Mouse (Mus musculus): ENCODE measurements around the gene Fam193a. TPM values are rescaled to one million over a fixed set of nuclear protein-coding genes. Genes with fewer than 3 reads are reported as not detected.
A peak's percentile ranks its signal among the peaks of the same experiment; 100 is the strongest.

Fam193a gene
- polyA plus RNA-seq, 1 experiment from 2014 or later: 6.7 TPM

DNA sequence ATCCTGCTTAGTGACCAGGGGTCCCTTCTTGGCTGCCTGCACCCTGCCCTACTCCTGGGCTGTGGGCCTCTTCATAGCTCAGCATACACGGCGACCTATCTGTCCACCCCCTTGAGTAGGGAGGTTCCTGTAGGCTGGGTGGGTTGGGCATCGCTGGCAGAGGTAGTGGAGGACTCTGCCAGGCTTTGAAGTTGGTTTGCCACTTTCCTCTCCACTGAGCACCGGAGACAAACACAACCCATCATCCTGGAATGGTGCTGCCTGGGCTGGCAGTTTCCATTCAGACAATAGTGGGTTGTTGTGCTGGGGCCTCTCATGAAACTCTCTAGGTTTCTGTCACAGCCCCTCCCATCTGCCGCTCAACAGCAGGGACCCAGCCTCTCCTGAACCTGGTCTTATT, 160.4 kb downstream of the Fam193a start:
- peak; percentile 5; the same call in 1 of the 2 replicates for ATAC-seq
- Histone ChIP-seq H3K27me3 (replicated peaks; ENCODE audit: control insufficient read depth, insufficient read depth, low read length) (no peaks in the 10 kb centered on the region), H3K27ac (ENCODE audit: low read length) (peak overlapping the region; percentile 37), H3K9me3 (ENCODE audit: control insufficient read depth, low read length) (no peaks in the 10 kb centered on the region), H3K4me1 (ENCODE audit: control insufficient read depth, insufficient read depth, low read length) (peaks cover 11% of the 10 kb centered on the region; the same call in 1 of the 2 replicates), H3K4me2 (ENCODE audit: low read depth, low read length) (no peak overlapping the region), H3K9ac (ENCODE audit: low read depth, low read length) (no peak overlapping the region), H3K36me3 (ENCODE audit: control insufficient read depth, insufficient read depth, low read length) (no peaks in the 10 kb centered on the region), H3K4me3 (ENCODE audit: low read length) (no peak overlapping the region)
- 70% methylated on average over 5 of the region's 5 CpGs for WGBS

DNA sequence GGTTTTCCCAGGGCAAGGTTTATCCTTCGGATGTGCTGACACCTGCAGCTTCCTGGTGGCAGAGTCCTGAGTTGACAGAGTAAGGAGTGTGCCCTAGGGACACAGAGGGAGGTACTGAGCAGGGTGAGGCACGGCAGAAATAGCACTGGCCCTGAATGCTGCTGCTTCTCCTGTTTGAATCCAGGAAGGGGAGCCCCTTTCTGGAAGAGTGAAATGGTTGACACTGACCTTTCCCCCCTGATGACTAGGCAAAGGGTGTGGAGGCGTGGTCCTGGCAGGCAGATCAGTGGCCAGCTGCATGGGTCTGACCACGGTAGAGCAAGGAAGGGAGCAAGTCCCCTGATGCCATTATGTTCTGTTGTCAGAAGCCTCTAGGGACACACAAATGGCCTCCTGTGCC, 161.0 kb downstream of the Fam193a start:
- H3K27ac ChIP-seq (ENCODE audit: low read length): peak overlapping the region; percentile 37
- ATAC-seq: peak; percentile 84

DNA sequence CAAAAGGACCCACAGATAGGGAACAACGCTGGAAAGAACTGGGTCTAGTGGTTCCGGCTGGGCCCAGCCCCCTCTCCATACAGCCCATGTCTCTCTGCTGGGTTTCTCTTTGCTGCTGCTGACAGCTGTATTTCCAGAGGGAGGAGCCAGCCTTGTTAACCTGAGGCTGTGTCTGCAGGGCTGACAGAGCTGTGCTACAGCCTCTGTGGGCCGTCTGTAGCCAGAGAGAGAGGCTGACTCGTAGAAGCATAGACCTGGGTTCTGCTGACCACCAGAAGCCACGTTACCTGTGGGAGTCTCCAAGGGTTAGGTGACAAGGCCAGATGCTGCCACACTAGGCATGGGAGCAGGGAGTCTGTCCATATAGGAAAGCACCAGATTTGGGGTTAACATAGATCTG, 163.3 kb downstream of the Fam193a start:
- no peak overlapping the region for H3K4me3 ChIP-seq (ENCODE audit: low read length)
- no peaks in the 10 kb centered on the region for H3K27me3 ChIP-seq (replicated peaks; ENCODE audit: control insufficient read depth, insufficient read depth, low read length)
- no peaks in the 10 kb centered on the region for H3K9me3 ChIP-seq (ENCODE audit: control insufficient read depth, low read length)
- no peak overlapping the region for H3K4me2 ChIP-seq (ENCODE audit: low read depth, low read length)
- no peaks in the 10 kb centered on the region for H3K36me3 ChIP-seq (ENCODE audit: control insufficient read depth, insufficient read depth, low read length)
- H3K4me1 ChIP-seq (ENCODE audit: control insufficient read depth, insufficient read depth, low read length): peaks cover 11% of the 10 kb centered on the region; the same call in 1 of the 2 replicates
- WGBS: 77% methylated on average over 5 of the region's 5 CpGs
- no peak overlapping the region for H3K9ac ChIP-seq (ENCODE audit: low read depth, low read length)
- ATAC-seq: no peak
- H3K27ac ChIP-seq (ENCODE audit: low read length): no peak overlapping the region

More for the DNA sequence above, 161.0 kb downstream of the Fam193a start:
- H3K9me3 ChIP-seq (ENCODE audit: control insufficient read depth, low read length): no peaks in the 10 kb centered on the region
- no peak overlapping the region for H3K4me2 ChIP-seq (ENCODE audit: low read depth, low read length)
- H3K9ac ChIP-seq (ENCODE audit: low read depth, low read length): no peak overlapping the region
- H3K4me1 ChIP-seq (ENCODE audit: control insufficient read depth, insufficient read depth, low read length): peaks cover 11% of the 10 kb centered on the region; the same call in 1 of the 2 replicates
- no peaks in the 10 kb centered on the region for H3K27me3 ChIP-seq (replicated peaks; ENCODE audit: control insufficient read depth, insufficient read depth, low read length)
- H3K4me3 ChIP-seq (ENCODE audit: low read length): no peak overlapping the region
- H3K36me3 ChIP-seq (ENCODE audit: control insufficient read depth, insufficient read depth, low read length): no peaks in the 10 kb centered on the region
- 41% methylated on average over 4 of the region's 4 CpGs for WGBS

DNA sequence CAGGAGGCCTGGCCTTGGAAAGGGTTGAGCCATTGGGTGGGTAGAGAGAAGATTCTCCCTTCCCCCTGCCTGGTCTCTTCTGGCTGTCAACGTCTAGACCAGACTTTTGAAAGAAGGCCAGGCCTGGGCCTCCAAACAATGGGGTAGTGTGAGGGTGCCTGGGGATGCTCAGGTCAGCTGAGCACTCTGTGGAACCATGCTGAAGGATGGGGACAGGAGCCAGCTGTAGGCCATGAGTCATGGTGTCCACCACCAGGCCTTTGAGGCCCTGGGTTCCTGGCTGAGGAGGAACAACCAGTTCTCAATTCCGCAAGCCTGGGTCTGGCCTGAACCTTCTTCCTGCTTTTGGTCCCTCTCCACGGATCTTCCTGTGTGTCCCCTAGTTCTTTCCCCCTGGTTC, 164.1 kb downstream of the Fam193a start:
- H3K27ac ChIP-seq (ENCODE audit: low read length): no peak overlapping the region
- no peaks in the 10 kb centered on the region for H3K27me3 ChIP-seq (replicated peaks; ENCODE audit: control insufficient read depth, insufficient read depth, low read length)
- no peaks in the 10 kb centered on the region for H3K36me3 ChIP-seq (ENCODE audit: control insufficient read depth, insufficient read depth, low read length)
- no peak for ATAC-seq
- H3K9ac ChIP-seq (ENCODE audit: low read depth, low read length): no peak overlapping the region
- peaks cover 11% of the 10 kb centered on the region; the same call in 1 of the 2 replicates for H3K4me1 ChIP-seq (ENCODE audit: control insufficient read depth, insufficient read depth, low read length)
- WGBS: 69% methylated on average over 3 of the region's 3 CpGs
- H3K4me2 ChIP-seq (ENCODE audit: low read depth, low read length): no peak overlapping the region
- no peaks in the 10 kb centered on the region for H3K9me3 ChIP-seq (ENCODE audit: control insufficient read depth, low read length)
- H3K4me3 ChIP-seq (ENCODE audit: low read length): no peak overlapping the region

DNA sequence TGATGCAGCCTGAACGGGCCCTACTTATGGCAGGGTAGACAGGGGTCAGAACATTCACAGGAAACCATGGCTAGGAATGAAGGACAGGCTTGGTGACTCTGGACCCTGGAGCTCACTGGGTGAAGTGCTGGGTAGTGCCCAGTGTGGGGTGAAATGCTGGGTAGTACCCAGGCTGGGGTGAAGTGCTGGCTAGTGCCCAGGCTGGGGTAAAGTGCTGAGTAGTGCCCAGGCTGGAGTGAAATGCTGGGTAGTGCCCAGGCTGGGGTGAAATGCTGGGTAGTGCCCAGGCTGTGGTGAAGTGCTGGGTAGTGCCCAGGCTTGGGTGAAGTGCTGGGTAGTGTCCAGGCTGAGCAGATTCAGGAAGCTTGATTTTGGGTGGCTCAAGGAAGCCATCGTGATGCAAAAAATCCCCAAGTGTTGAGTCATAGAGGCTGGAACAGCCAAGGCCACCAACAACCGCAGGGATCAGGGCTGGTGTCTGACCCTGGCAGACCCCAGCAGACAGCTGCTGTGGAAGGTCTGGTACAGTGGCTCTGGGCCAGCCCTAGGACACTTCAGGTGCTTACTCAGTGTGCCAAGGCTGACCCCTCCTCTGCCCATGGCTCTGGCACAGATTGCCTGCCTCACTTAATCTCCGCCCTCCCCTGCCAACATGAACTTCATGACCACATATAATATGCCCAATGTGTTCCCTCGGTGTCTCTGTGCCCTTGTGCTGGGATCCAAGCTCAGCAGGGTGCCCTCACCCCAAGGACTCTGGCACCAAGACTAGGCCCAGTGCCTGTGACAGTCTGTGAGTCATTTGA, 165.2 kb downstream of the Fam193a start:
- no peaks in the 10 kb centered on the region for H3K36me3 ChIP-seq (ENCODE audit: control insufficient read depth, insufficient read depth, low read length)
- WGBS: 73% methylated on average over 5 of the region's 5 CpGs
- ATAC-seq: no peak

DNA sequence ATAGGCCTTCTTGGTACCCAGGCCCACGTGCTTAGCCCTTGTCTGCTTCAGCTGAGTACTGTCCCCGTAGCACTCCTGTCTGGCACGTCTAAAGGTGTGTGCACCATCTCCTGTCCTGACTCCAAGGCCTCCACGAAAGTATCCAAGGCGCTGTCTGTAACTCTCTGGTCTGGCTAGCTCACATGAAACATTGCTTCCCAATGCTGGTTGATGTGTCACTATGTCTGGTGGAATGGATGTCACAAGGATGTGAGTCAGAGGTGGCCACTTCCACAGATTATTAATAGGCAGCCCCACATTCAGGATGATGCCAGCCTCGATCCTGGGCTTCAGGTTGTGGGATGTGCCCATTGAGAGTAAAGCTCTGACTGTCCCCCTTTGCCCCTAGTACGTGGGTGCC, 166.1 kb downstream of the Fam193a start:
- peaks cover 2% of the 10 kb centered on the region; the same call in 1 of the 2 replicates for H3K4me1 ChIP-seq (ENCODE audit: control insufficient read depth, insufficient read depth, low read length)
- no peaks in the 10 kb centered on the region for H3K27me3 ChIP-seq (replicated peaks; ENCODE audit: control insufficient read depth, insufficient read depth, low read length)
- H3K4me2 ChIP-seq (ENCODE audit: low read depth, low read length): no peak overlapping the region
- no peak overlapping the region for H3K4me3 ChIP-seq (ENCODE audit: low read length)
- H3K27ac ChIP-seq (ENCODE audit: low read length): no peak overlapping the region
- no peaks in the 10 kb centered on the region for H3K36me3 ChIP-seq (ENCODE audit: control insufficient read depth, insufficient read depth, low read length)
- WGBS: 85% methylated on average over 7 of the region's 7 CpGs
- H3K9me3 ChIP-seq (ENCODE audit: control insufficient read depth, low read length): no peaks in the 10 kb centered on the region
- no peak for ATAC-seq
- no peak overlapping the region for H3K9ac ChIP-seq (ENCODE audit: low read depth, low read length)

More for the DNA sequence above, 165.2 kb downstream of the Fam193a start:
- Histone ChIP-seq H3K27me3 (replicated peaks; ENCODE audit: control insufficient read depth, insufficient read depth, low read length) (no peaks in the 10 kb centered on the region), H3K4me3 (ENCODE audit: low read length) (no peak overlapping the region), H3K4me1 (ENCODE audit: control insufficient read depth, insufficient read depth, low read length) (peaks cover 9% of the 10 kb centered on the region; the same call in 1 of the 2 replicates), H3K9ac (ENCODE audit: low read depth, low read length) (no peak overlapping the region), H3K27ac (ENCODE audit: low read length) (no peak overlapping the region), H3K9me3 (ENCODE audit: control insufficient read depth, low read length) (no peaks in the 10 kb centered on the region), H3K4me2 (ENCODE audit: low read depth, low read length) (no peak overlapping the region)

Other genes with a start within 250 kb of the Fam193a start
- gene Poln, start 200.5 kb upstream of the Fam193a start, polyA plus RNA-seq (2015; fragmentation: Nextera tagmentation; extraction: Ambion mirVana): 0.23 and 0.24 TPM in 2 replicates
- 23.9 and 25.7 TPM in 2 replicates for gene Haus3, start 200.4 kb upstream of the Fam193a start, polyA plus RNA-seq (2015; fragmentation: Nextera tagmentation; extraction: Ambion mirVana)
- gene Mxd4, start 182.2 kb upstream of the Fam193a start, polyA plus RNA-seq (2015; fragmentation: Nextera tagmentation; extraction: Ambion mirVana): 20.2 TPM in 2 replicates
- gene Zfyve28, start 81.5 kb upstream of the Fam193a start, polyA plus RNA-seq (2015; fragmentation: Nextera tagmentation; extraction: Ambion mirVana): 0.28 and 0.42 TPM in 2 replicates
- gene Cfap99, start 81.3 kb upstream of the Fam193a start, polyA plus RNA-seq (2015; fragmentation: Nextera tagmentation; extraction: Ambion mirVana): not detected in 2 replicates
- gene Rnf4, start 33.6 kb upstream of the Fam193a start, polyA plus RNA-seq (2015; fragmentation: Nextera tagmentation; extraction: Ambion mirVana): 133 and 143 TPM in 2 replicates
- 15.8 and 17.1 TPM in 2 replicates for gene Tnip2, start 144.1 kb downstream of the Fam193a start, polyA plus RNA-seq (2015; fragmentation: Nextera tagmentation; extraction: Ambion mirVana)
- gene Sh3bp2, start 155.9 kb downstream of the Fam193a start, polyA plus RNA-seq (2015; fragmentation: Nextera tagmentation; extraction: Ambion mirVana): 3.4 and 3.7 TPM in 2 replicates
- gene Add1, start 203.7 kb downstream of the Fam193a start, polyA plus RNA-seq (2015; fragmentation: Nextera tagmentation; extraction: Ambion mirVana): 138 and 143 TPM in 2 replicates